Mouse (Mus musculus): Measurements from ENCODE around the gene Ppp1r8.
A peak's percentile ranks its signal among the peaks of the same experiment; 100 is the strongest.

The Ppp1r8 gene

GRCm38 (mm10) chr4:132842970-132843704, at the start of gene Ppp1r8:
Ppp1r8 (minus strand) TSS chr4:132843169.
- peak; percentile 82 for DNase-seq

GRCm38 (mm10) chr4:132884844-132885374, 41.9 kb upstream of the Ppp1r8 start:
- DNase-seq: no peak

DNA sequence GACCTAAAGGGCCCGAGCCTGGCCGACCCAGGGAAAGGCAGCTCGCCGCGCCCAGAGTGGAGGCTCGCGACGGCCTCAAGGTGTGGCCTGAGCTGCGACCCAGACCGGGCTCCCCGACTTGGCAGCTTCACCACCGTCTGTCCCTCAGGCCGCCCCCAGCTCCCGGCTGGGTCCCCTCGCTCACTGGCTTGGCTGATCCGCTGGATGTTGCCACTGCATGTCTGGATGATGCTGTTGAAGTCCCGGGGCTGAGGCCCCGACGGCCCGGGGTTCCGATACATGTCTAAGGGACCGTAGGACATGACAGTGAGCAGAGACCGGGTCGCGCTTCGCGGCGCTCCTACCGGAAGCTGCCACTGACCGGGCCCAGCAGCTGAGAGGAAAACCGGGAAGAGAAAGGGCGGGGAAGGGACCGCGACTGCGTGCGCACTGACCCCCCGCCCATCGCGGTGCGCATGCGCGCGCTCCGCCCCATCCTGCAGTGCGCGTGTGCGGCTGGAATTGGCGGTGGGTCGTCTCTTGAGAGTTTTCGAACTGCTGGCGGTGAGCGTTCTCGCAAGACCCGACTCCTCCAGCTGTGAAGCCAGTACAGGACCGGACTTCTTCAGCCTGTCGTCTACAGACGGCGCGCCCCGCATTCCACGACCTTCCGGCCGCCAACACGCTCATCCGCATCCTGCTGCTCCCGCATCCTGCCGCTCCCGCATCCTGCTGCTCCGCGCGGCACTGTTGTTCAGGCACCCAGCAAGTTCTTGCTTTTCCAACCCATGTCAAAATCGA, 41.3 kb upstream of the Ppp1r8 start, which contains the start of gene Stx12:
Gene Stx12, minus strand, starts transcription at position 446 of the 780 bp plus-strand sequence.
- peak; percentile 86 for DNase-seq

GRCm38 (mm10) chr4:132883561-132884063, 40.6 kb upstream of the Ppp1r8 start:
- DNase-seq: no peak

DNA sequence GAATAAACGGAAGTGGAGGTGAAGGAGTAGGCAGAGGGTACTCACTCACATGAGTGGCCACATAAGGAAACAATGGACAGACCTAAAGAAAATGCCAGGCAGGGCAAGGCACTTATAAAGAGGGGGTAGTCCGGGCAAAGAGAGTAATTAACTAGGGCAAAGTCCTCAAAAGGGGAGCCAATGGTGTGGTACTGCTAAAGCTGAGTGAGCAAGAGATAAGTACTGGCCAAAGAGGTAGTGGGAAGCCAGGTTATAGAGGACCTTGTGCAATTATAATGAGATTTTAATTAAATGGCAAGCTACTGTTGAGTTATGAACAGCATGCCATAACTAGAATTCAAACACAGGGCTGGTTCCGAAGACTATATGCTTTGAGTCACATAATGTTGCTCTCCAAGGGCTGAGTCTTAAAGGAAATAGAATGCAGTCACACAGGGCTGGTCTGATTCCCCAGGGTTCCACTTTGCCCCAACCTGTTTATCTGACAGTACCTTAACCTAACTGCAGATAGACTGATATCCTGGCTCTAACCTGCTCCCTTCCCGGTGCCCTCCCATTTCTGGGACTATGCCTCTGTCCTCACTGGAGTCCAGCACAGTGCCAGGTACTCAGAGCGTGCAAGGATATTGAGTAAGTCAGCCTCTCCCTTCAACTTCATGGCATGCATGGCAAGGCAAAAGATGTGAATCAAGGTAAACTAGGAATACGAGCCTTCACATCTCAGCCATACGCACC, 31.6 kb upstream of the Ppp1r8 start:
- no peak for DNase-seq

GRCm38 (mm10) chr4:132873481-132874362, 30.8 kb upstream of the Ppp1r8 start:
- DNase-seq: no peak

- DNase-seq: no peak
Observed at GRCm38 (mm10) chr4:132871116-132871515, 28.1 kb upstream of the Ppp1r8 start.

- no peak for DNase-seq
Observed at GRCm38 (mm10) chr4:132864856-132865255, 21.9 kb upstream of the Ppp1r8 start.

DNA sequence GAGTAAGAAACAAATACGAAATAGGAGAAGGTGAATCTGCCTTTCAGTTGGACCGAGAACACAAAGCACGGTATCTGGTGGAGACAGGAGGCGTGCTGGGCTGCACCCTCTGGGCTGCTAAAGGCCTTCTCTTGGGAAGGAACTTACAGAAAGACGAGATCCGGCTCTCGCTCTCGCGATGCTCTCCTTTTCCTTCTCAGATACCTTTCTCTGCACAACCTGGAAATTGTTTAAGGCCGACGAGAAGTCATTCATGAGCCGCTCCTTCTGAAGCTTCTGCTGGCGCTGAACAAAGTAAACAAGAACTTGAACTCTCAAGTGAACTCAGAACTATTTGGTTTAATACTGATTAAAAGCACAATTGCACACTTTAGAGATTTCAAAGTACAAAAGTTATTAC, 20.0 kb upstream of the Ppp1r8 start:
- no peak for DNase-seq

GRCm38 (mm10) chr4:132860880-132861279, 17.9 kb upstream of the Ppp1r8 start:
- DNase-seq: no peak

- no peak for DNase-seq
Observed at GRCm38 (mm10) chr4:132843705-132844071, 719 bp upstream of the Ppp1r8 start.

GRCm38 (mm10) chr4:132842281-132842906, 575 bp downstream of the Ppp1r8 start:
- peak; percentile 25 for DNase-seq

DNA sequence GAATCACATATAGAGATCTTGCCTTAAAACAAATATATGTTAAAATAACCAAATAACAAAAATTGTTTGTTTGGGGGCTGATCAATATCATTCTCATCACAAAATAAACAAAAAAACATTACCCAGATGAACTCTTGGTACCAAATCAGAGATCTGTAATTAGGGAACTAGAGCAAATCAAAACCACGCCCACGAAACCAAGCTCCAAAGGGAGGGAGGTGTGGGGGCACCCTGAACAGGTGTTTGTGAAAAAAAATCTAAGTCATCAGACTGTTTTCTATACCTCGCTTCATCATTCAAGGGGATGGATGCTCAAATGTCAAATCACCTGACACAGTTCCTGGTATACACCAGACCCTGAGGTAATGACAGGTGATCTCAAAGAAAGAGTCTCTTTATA, 1.5 kb downstream of the Ppp1r8 start:
- no peak for DNase-seq

- peak; percentile 11 for DNase-seq
Observed at GRCm38 (mm10) chr4:132823614-132824366, 19.2 kb downstream of the Ppp1r8 start.

DNA sequence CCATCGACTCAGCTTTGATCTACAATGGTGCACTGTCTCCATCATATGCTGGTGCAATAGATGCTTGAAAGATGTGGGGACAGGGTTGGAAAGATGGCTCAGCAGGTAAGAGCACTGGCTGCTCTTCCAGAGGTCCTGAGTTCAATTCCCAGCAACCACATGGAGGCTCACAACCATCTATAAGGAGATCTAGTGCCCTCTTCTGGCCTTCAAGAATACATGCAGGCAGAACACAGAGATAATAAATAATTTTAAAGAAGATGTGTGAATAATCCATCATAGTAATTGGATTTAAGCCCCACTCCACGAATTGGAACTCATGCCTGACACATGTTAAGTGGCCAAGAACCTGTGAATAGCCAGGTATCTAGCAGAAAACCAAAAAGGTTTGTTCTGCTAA, 24.5 kb downstream of the Ppp1r8 start:
- DNase-seq: no peak

- no peak for DNase-seq
Observed at GRCm38 (mm10) chr4:132816855-132817254, 26.1 kb downstream of the Ppp1r8 start.

- no peak for DNase-seq
Observed at GRCm38 (mm10) chr4:132816404-132816803, 26.6 kb downstream of the Ppp1r8 start.

DNA sequence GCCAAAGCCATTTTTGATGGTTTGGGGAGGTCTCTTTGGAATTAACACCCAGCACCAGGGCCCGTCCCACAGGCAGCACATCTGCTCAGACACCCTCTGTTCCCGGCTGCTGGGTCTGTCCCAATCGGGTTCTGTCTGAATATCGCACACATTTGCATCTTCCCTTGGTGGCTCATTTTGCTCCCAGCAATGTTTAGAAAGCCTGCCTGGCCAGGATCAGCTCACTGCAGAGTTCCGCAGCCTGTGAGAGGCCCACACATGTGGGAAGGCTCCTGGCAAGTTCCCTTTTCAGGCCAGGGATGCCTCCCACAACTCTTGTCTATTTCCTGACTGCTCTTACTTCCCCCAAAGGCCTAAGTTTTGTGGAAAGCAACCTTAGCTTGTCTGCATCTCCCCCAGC, 33.3 kb downstream of the Ppp1r8 start:
- DNase-seq: no peak

DNA sequence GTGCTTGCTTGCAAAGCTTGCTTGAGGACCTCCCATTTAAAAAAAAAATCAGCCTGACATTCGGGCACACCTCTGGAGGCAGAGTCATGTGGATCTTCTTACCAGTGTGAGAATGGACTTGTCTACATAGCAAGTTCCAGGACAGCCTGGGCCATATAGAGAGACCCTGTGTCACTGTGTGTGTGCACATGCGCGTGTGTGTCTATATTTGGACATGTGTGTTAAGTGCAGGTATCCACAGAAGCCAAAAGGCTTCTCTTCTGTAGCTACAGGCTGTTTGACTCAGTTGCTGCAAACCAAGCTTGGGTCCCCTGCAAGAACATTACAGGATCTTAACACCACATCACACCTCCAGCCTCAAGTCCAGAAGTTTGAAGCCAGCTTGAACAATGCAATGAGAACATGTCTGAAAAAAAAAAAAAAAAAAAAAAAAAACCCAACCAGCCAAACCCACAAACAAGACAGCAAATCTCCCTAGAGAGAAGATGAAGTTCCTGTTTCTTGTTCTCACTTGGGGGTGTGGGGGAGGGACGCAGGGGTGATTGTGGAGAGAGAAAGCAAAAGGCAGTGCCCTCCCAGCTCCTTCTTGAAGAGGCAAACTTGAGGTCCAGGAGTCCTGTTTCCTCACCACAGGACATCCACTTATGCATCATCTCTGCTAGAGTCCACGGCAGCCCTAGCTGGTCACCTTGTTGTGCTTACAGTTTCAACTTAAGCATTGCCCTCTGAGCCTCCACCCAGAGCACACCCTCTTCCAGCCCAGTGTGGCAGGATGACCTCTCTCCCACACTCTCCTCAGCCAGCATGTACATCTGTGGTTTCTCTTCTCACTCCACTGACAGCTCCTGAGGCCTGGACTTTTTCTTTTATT, 35.0 kb downstream of the Ppp1r8 start:
- DNase-seq: no peak

Data from cerebellum, adult 8-10 months (tissue).